Mouse (Mus musculus) embryonic facial prominence, embryonic 10.5 days (tissue): ENCODE measurements around the gene Rbm42. TPM values are rescaled to one million over a fixed set of nuclear protein-coding genes. Genes with fewer than 3 reads are reported as not detected.

Experiments used
- DNase-seq: peaks from one replicate; pipeline ENCODE4 v3.0.0-alpha.2; 2017; ENCODE audit warnings: low spot score
- H3K27ac ChIP-seq: fragments of 300-500 bp; sonication (generic); replicated peaks from 2 replicates; pipeline ENCODE4 v1.5.1; 2016; ENCODE audit warnings: mild to moderate bottlenecking
- H3K27me3 ChIP-seq: fragments of 300-500 bp; sonication (generic); replicated peaks from 2 replicates; pipeline ENCODE4 v1.6.1; 2016; ENCODE audit warnings: low read depth, mild to moderate bottlenecking; ENCODE audit not compliant: poor library complexity, severe bottlenecking
- H3K36me3 ChIP-seq: fragments of 300-500 bp; sonication (generic); replicated peaks from 2 replicates; pipeline ENCODE4 v1.6.1; 2016; ENCODE audit warnings: mild to moderate bottlenecking, moderate library complexity
- H3K4me1 ChIP-seq: fragments of 300-500 bp; sonication (generic); 2 replicates; pipeline ENCODE4 v1.6.1; 2016
- H3K4me3 ChIP-seq: fragments of 300-500 bp; sonication (generic); 2 replicates; pipeline ENCODE4 v1.5.1; 2016; ENCODE audit warnings: mild to moderate bottlenecking, moderate library complexity
- H3K9me3 ChIP-seq: fragments of 300-500 bp; sonication (generic); 2 replicates; pipeline ENCODE4 v1.6.1; 2016; ENCODE audit warnings: mild to moderate bottlenecking
- WGBS: fragments of 180-500 bp; shearing (Covaris S2); methylation state at CpG from one replicate; pipeline ENCODE4 v1.1.7; 2016; 5-methylcytosine and 5-hydroxymethylcytosine counted together
- polyA plus RNA-seq: library from polyadenylated mRNA; unstranded; fragments of >200 nt; fragmentation: Nextera tagmentation; extraction: Ambion mirVana; gene quantifications from 2 replicates; pipeline ENCODE4 v1.2.1, GENCODE M21; 2016

The Rbm42 gene
- polyA plus RNA-seq, 1 experiment from 2014 or later: 134 TPM

DNA sequence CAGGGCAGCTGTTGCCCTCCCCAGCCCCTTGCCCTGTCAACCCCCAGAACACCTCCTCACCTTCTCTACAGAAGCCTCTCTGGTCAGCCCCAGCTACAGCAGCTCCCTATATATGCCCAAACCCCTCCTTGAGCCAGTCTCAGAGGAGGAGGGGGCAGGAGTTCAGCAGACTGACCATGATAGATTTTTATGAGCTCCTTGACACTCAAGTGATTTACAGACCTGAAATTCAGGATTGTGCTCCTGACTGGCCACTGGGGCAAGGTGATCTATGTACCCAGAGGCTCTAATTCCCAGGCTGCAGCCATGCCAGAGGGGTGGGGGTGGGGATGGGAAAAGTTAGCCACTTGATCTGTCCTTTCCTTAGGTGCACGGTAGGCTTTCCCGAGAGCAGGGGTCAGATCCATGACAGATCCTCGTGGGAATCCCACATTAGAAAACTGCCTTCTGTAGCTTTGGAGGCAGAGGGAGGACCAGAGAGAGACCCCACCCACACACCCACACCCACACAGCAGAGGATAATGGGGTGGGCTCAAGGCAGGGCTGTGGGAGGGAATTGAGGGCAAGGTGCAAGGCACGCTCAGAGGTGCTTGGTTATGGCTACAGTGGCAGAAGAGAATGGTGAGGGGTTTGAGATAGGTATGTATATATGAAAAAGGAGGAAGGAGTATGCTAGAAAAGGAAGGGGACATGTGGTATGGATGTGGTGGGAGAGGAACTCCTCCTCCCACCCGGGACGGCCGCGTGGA lies 37.3 kb downstream of the Rbm42 start, which contains the start of gene Upk1a:
Upk1a (minus strand) TSS at position 194 of the 749 bp plus-strand sequence.
- WGBS: 79% methylated on average over 8 of the region's 8 CpGs
- Histone ChIP-seq H3K4me3 (no peak within 1 kb of the TSS), H3K27ac (no peak within 1 kb of the TSS), H3K27me3 (no peaks in the 10 kb centered on the region), H3K36me3 (peaks cover 32% of the 10 kb centered on the region), H3K4me1 (0 out of 2 replicates have a peak, but pooled peaks cover 5% of the 10 kb centered on the region), H3K9me3 (0 out of 2 replicates have a peak, but pooled peaks cover 2% of the 10 kb centered on the region)
- no peak for DNase-seq

DNA sequence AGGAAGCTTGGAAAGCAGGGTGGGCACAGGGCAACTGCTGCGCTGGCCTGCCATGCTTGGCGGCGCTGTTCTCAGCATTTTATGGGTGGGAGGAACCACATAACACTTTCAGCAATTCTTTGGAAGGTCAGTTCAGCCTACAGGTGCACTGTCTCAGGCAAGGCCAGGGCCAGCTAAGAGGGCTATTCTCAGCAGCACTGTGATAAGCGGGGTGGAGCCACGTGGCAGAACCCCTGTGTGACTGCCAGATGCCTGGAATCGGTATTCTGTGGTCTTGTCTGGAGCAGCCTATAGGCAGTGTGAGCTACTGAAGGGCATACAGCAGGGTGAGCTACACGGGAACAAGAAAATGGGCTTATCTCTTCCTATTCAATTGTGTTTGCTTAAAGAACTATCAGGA lies 40.1 kb downstream of the Rbm42 start:
- peaks cover 4% of the 10 kb centered on the region for H3K36me3 ChIP-seq
- 0 out of 2 replicates have a peak, but pooled peaks cover 5% of the 10 kb centered on the region for H3K4me1 ChIP-seq
- no peak overlapping the region for H3K4me3 ChIP-seq
- H3K27me3 ChIP-seq: no peaks in the 10 kb centered on the region
- 58% methylated on average over 7 of the region's 7 CpGs for WGBS
- no peaks in the 10 kb centered on the region for H3K9me3 ChIP-seq
- H3K27ac ChIP-seq: no peak overlapping the region
- DNase-seq: no peak

DNA sequence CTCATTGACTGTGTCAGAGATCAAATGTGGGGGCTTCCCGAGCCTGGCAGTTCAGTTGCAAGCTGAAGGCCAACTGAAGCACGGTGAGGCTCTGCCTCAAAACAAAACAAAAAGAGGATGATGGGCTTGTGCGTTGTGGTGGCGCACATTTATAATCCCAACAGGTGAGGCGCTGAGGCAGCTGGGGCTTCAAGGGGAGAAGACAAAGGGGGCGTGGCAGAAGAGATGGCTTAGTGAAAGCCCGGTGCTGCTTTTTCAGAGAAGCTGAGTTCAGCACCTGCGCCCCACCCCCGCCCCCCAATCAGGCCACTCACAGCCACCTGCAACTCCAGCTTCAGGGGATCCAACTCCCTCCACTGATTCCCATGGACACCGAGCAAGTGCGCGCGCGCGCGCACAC lies 41.6 kb downstream of the Rbm42 start:
- H3K4me3 ChIP-seq: no peak overlapping the region; the same call in 1 of the 2 replicates
- H3K4me1 ChIP-seq: 0 out of 2 replicates have a peak, but pooled peaks cover 7% of the 10 kb centered on the region
- no peaks in the 10 kb centered on the region for H3K36me3 ChIP-seq
- WGBS: 46% methylated on average over 16 of the region's 16 CpGs
- DNase-seq: peak; percentile 13
- no peaks in the 10 kb centered on the region for H3K9me3 ChIP-seq
- no peaks in the 10 kb centered on the region for H3K27me3 ChIP-seq
- no peak overlapping the region for H3K27ac ChIP-seq

DNA sequence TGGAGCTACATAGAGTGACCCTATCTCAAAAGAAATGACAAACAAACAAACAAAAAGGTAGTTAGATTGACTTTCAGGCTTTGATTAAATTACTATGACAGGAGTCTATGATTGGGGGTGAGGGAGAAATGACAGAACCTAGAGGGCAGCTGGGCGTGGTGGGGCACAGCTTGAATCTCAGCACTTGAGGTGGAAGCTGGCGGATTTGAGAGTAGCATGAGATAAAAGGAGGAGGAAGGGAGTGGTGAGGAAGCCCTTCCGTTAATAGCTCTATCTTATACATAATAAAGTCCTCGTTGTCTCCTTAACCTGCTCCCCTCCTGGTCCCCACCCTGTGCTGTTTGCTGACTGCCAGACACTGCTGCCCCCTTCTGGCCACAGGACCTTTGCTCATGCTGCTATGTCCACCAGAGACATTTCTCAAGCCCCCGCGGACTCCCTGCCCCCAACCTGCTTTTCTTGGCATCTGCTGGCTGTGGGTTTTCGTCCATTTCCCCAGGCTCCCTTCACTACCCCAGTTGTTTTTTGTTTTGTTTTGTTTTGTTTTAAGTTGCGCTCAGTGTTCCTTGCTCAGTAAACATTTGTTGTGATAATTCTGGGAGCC lies 42.3 kb downstream of the Rbm42 start:
- H3K27ac ChIP-seq: no peak overlapping the region
- DNase-seq: peak; percentile 71
- WGBS: 33% methylated on average over 8 of the region's 8 CpGs
- H3K4me1 ChIP-seq: peaks cover 14% of the 10 kb centered on the region
- H3K4me3 ChIP-seq: no peak overlapping the region; the same call in 1 of the 2 replicates
- no peaks in the 10 kb centered on the region for H3K9me3 ChIP-seq
- H3K27me3 ChIP-seq: no peaks in the 10 kb centered on the region
- H3K36me3 ChIP-seq: no peaks in the 10 kb centered on the region

DNA sequence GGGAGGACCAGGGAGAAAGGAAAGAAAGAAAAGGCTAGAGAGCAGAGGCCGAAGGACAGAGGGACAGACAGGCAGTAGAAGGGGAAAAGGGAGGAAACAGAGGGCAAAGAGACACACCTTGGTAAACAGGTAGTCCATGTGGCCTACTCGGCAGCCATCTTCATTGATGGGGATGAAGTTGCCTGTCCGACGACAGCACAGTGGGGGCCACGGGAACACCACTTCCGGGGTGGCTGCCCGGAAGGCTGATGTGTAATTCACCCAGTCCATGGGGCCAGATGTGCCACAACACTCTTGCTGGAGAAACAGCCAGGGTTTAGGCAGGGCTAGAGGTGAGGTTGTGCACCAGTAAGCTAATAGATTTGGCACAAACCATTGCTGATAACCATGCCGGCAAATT lies 45.2 kb downstream of the Rbm42 start:
- DNase-seq: no peak
- no peaks in the 10 kb centered on the region for H3K9me3 ChIP-seq
- no peak overlapping the region for H3K4me3 ChIP-seq
- no peaks in the 10 kb centered on the region for H3K27me3 ChIP-seq
- WGBS: 90% methylated on average over 8 of the region's 8 CpGs
- H3K36me3 ChIP-seq: no peaks in the 10 kb centered on the region
- peaks cover 20% of the 10 kb centered on the region for H3K4me1 ChIP-seq
- 0 out of 2 replicates have a peak overlapping the region, but pooled peaks have one; percentile 8 for H3K27ac ChIP-seq

DNA sequence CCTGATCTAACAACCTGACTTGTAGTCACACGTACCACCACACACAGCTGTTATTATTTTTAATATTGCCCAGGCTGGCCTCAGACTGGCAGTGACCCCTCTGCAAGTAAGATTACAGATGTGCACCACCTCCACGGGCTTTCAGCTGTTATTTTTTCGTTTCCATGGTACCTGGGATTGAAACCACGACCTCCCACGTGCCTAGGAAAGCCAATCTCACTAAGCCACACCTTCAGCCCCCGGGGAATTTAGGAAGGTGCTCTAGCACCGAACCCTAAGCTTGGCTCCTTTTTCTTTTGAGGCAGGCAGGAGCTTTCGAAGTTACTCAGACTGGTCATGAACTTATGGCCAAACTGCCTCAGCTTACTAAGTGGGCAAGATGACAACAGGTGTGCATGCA lies 45.7 kb downstream of the Rbm42 start:
- Histone ChIP-seq H3K27me3 (no peaks in the 10 kb centered on the region), H3K27ac (0 out of 2 replicates have a peak overlapping the region, but pooled peaks have one; percentile 8), H3K9me3 (no peaks in the 10 kb centered on the region), H3K4me1 (peaks cover 23% of the 10 kb centered on the region), H3K36me3 (no peaks in the 10 kb centered on the region), H3K4me3 (no peak overlapping the region)
- 54% methylated on average over 8 of the region's 8 CpGs for WGBS
- DNase-seq: no peak

DNA sequence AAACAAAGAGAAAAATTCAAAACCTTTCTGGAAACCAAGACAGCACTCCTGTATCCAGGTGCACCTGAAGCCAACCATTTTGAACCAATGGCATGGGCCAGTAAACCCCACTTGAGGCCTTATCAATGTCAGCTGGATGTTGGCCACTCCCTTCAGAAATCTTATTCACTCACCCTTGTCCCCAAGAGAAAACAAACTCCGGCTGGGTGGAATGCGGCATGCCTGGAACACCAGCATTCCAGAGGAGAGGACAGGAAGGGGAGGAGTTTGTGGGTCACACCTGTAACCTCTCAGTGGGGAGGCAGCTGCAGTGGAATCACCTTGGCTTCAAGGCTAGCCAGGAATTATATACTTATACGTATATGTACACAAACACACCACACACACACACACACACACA lies 47.5 kb downstream of the Rbm42 start:
- peaks cover 18% of the 10 kb centered on the region for H3K4me1 ChIP-seq
- H3K9me3 ChIP-seq: no peaks in the 10 kb centered on the region
- no peaks in the 10 kb centered on the region for H3K27me3 ChIP-seq
- no peaks in the 10 kb centered on the region for H3K36me3 ChIP-seq
- peak; percentile 62 for DNase-seq
- WGBS: 42% methylated on average over 3 of the region's 3 CpGs
- H3K27ac ChIP-seq: no peak overlapping the region; the same call in 1 of the 2 replicates
- H3K4me3 ChIP-seq: no peak overlapping the region

DNA sequence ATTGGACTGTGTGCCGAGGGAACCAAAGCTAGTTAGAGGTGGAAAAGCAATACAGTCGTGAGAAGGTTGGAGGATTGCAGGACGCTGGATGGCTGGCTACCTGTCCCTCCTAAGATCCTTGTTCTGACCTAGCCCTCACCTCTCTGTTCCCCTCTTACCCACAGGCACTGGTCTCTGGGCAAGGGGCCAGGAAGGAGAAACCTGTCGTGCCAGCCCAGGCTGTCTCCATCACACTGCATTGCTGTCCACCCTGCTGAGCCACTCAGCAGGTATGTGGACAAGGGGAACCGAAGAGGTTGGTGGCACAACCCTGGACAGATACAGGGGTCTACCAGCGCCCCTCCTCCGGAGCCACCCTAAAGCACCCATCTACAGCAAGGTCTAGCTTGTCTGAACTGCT lies 49.5 kb downstream of the Rbm42 start:
- no peaks in the 10 kb centered on the region for H3K27me3 ChIP-seq
- H3K27ac ChIP-seq: no peak overlapping the region
- DNase-seq: no peak
- peaks cover 18% of the 10 kb centered on the region for H3K4me1 ChIP-seq
- no peaks in the 10 kb centered on the region for H3K9me3 ChIP-seq
- 78% methylated on average over 7 of the region's 7 CpGs for WGBS
- no peaks in the 10 kb centered on the region for H3K36me3 ChIP-seq
- H3K4me3 ChIP-seq: peak overlapping the region; percentile 8; the same call in 1 of the 2 replicates

DNA sequence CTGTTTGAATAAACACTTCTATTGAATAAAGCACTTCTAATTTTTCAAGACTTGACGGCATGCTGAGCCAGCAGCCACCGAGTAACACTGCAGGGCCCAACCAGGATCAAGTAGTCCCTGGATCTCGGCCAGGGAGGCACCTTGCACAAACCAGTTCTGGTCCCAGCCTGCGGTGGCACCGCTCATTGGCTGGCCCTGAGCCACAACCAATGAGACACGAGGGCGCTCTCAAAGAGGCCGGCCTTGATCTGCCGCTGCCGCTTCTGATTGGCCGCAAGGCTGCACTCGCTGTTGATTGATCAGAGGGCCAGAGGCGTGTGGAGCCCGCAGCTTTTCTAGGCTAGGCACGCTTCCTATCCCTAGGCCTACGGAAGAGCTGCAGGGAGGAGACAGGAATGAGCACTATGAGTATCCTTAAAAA lies 50.2 kb downstream of the Rbm42 start:
- 2% methylated on average over 16 of the region's 16 CpGs for WGBS
- no peaks in the 10 kb centered on the region for H3K36me3 ChIP-seq
- DNase-seq: peak; percentile 85
- H3K9me3 ChIP-seq: no peaks in the 10 kb centered on the region
- H3K4me3 ChIP-seq: peak overlapping the region; percentile 25; the same call in 1 of the 2 replicates
- H3K4me1 ChIP-seq: peaks cover 18% of the 10 kb centered on the region
- no peaks in the 10 kb centered on the region for H3K27me3 ChIP-seq
- no peak overlapping the region for H3K27ac ChIP-seq

DNA sequence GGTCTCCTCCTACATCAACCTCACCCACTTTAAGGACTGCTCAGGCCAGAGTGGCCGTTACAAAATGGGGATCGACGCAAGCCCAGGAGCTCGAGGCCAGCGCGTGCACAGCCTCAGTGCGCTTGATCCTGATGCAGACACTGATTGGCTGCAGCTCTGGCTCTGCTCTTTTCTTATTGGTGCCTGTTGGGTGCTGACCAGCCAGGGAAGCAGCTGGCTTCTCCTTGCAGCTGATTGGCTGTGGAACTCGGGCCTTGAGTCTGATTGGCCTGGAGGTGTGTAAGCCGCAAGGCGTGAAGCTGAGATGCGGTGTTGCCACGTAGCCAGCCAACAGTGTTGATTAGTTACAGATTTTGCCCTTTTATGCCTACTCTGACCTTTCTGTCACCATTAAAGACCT lies 51.3 kb downstream of the Rbm42 start, which contains the start of gene Zbtb32:
Zbtb32 (minus strand) TSS at position 124 of the 400 bp plus-strand sequence.
- no peak for DNase-seq
- Histone ChIP-seq H3K36me3 (no peaks in the 10 kb centered on the region), H3K4me1 (peaks cover 18% of the 10 kb centered on the region), H3K27ac (no peak within 1 kb of the TSS), H3K9me3 (no peaks in the 10 kb centered on the region), H3K4me3 (peak within 1 kb of the TSS; percentile 25; the same call in 1 of the 2 replicates), H3K27me3 (no peaks in the 10 kb centered on the region)
- 92% methylated on average over 12 of the region's 12 CpGs for WGBS

DNA sequence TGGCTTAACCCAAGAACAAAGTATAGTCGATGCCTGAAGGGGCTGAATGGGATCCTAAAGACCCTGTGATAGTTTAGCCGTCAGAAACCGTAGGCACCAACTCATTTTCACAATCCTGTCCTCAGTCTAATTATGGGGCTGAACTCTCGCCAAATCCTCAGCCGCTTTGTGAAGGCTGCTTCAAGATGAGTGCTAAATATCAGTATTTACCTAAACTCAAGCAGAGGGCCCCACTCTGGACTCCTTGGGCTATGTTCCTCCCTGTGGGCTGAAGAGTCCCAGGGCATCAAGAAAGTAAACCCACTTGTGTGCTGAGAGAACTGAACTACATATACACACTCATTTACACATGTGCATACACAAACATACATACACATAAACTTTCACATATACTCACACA lies 53.3 kb downstream of the Rbm42 start:
- no peak for DNase-seq

DNA sequence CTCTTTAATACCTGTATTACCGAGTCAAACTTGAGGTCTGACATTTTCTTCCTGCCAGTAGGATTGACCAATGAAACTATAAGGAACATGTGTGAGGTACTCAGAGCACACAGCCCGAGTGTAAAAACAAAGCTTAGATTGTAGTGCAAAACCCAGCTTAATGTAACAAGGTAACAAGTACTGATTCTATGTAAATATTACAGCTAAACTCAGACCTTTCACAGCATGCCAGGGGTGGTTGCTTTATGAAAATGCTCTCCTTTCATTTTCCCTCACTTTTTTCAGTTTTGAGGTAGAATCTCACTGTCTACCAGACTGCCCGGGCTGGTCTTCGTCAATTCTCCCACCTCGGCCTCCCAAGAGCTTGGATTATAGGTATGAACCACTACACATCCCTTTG lies 54.0 kb downstream of the Rbm42 start:
- DNase-seq: no peak
- no peak overlapping the region for H3K4me3 ChIP-seq
- H3K36me3 ChIP-seq: no peaks in the 10 kb centered on the region
- H3K9me3 ChIP-seq: no peaks in the 10 kb centered on the region
- H3K27me3 ChIP-seq: no peaks in the 10 kb centered on the region
- H3K4me1 ChIP-seq: peaks cover 4% of the 10 kb centered on the region; the same call in 1 of the 2 replicates
- WGBS: 83% methylated on average over 5 of the region's 5 CpGs
- no peak overlapping the region for H3K27ac ChIP-seq

More for the DNA sequence above, 53.3 kb downstream of the Rbm42 start:
- H3K27ac ChIP-seq: no peak overlapping the region
- peaks cover 4% of the 10 kb centered on the region; the same call in 1 of the 2 replicates for H3K4me1 ChIP-seq
- H3K27me3 ChIP-seq: no peaks in the 10 kb centered on the region
- H3K9me3 ChIP-seq: no peaks in the 10 kb centered on the region
- H3K36me3 ChIP-seq: no peaks in the 10 kb centered on the region
- WGBS: 77% methylated on average over 5 of the region's 5 CpGs
- no peak overlapping the region for H3K4me3 ChIP-seq
